In genomic region chr16:93832451-93833276, GRCm38 (mm10) we compare ENCODE assay signal across 8 mouse cellular contexts. TPM values are rescaled to one million over a fixed set of nuclear protein-coding genes. Genes with fewer than 3 reads are reported as not detected.
DNase-seq lines count a peak whose midpoint lies in the region; ATAC-seq and TF ChIP-seq lines count a peak whose summit lies in the region.

No protein-coding gene starts in this region.

- peak; percentile 46 for DNase-seq in retina, embryonic 14.5 days (ENCODE audit: low spot score)
- DNase-seq in retina, postnatal 1 day, result no peak
- peak; percentile 45 for DNase-seq in limb, embryonic 14.5 days (ENCODE audit: low spot score)

- WGBS in bone marrow, adult 2 months, result under 1% methylated on average over 64 of the region's 69 CpGs
- 2% methylated on average over 43 of the region's 69 CpGs for WGBS in forebrain, embryonic 13.5 days
- WGBS in hindbrain, embryonic 16.5 days, result under 1% methylated on average over 48 of the region's 69 CpGs
- WGBS in limb, embryonic 14.5 days, result 1% methylated on average over 46 of the region's 69 CpGs
- 2% methylated on average over 40 of the region's 69 CpGs for WGBS in midbrain, embryonic 13.5 days
- WGBS in stomach, embryonic 14.5 days, result under 1% methylated on average over 64 of the region's 69 CpGs

- peak overlapping the region; percentile 87 for H3K4me2 ChIP-seq in forebrain, embryonic 13.5 days
- H3K4me2 ChIP-seq in hindbrain, embryonic 16.5 days (ENCODE audit: low read length), result peak overlapping the region; percentile 92
- peak overlapping the region; percentile 76 for H3K4me2 ChIP-seq in limb, embryonic 14.5 days (replicated peaks; ENCODE audit: low read depth, low read length, severe bottlenecking)
- H3K4me2 ChIP-seq in midbrain, embryonic 13.5 days (replicated peaks), result peak overlapping the region; percentile 91
- H3K4me2 ChIP-seq in stomach, embryonic 14.5 days (replicated peaks; ENCODE audit: low read depth, low read length), result peak overlapping the region; percentile 57

- TF ChIP-seq POLR2A in bone marrow, adult 2 months (IDR thresholded peaks at IDR 0.05; ENCODE audit: borderline replicate concordance, control insufficient read depth, low read depth, low read length), result no peak
- TF ChIP-seq POLR2A in limb, embryonic 14.5 days (IDR thresholded peaks at IDR 0.05; ENCODE audit: borderline replicate concordance, extremely low read depth, insufficient read depth, insufficient read length), result no peak

- TF ChIP-seq CTCF in bone marrow, adult 2 months (IDR thresholded peaks at IDR 0.05; ENCODE audit: control insufficient read depth, insufficient read depth, low read length), result no peak

- H3K9me3 ChIP-seq in forebrain, embryonic 13.5 days (replicated peaks), result no peaks in the 10 kb centered on the region
- H3K9me3 ChIP-seq in hindbrain, embryonic 16.5 days (ENCODE audit: control insufficient read depth, low read length), result peaks cover 2% of the 10 kb centered on the region; the same call in 1 of the 2 replicates
- H3K9me3 ChIP-seq in limb, embryonic 14.5 days (ENCODE audit: control insufficient read depth, low read length), result no peaks in the 10 kb centered on the region
- H3K9me3 ChIP-seq in midbrain, embryonic 13.5 days, result no peaks in the 10 kb centered on the region
- H3K9me3 ChIP-seq in stomach, embryonic 14.5 days (ENCODE audit: control insufficient read depth, low read depth, low read length), result no peaks in the 10 kb centered on the region

- no peaks in the 10 kb centered on the region for H3K27me3 ChIP-seq in forebrain, embryonic 13.5 days
- H3K27me3 ChIP-seq in hindbrain, embryonic 16.5 days (replicated peaks; ENCODE audit: control insufficient read depth, insufficient read depth, low read length), result no peaks in the 10 kb centered on the region
- H3K27me3 ChIP-seq in limb, embryonic 14.5 days (ENCODE audit: control insufficient read depth, insufficient read depth, low read length), result no peaks in the 10 kb centered on the region
- H3K27me3 ChIP-seq in midbrain, embryonic 13.5 days, result 0 out of 2 replicates have a peak, but pooled peaks cover 3% of the 10 kb centered on the region
- no peaks in the 10 kb centered on the region for H3K27me3 ChIP-seq in stomach, embryonic 14.5 days (ENCODE audit: control insufficient read depth, insufficient read depth, low read length)

- peak overlapping the region; percentile 100 for H3K4me3 ChIP-seq in bone marrow, adult 2 months (replicated peaks; ENCODE audit: control insufficient read depth, low read depth, low read length)
- peak overlapping the region; percentile 96 for H3K4me3 ChIP-seq in forebrain, embryonic 13.5 days
- peak overlapping the region; percentile 98 for H3K4me3 ChIP-seq in hindbrain, embryonic 16.5 days (ENCODE audit: low read length)
- H3K4me3 ChIP-seq in limb, embryonic 14.5 days (replicated peaks; ENCODE audit: low read length), result peak overlapping the region; percentile 93
- peak overlapping the region; percentile 98 for H3K4me3 ChIP-seq in midbrain, embryonic 13.5 days (replicated peaks)
- peak overlapping the region; percentile 87 for H3K4me3 ChIP-seq in stomach, embryonic 14.5 days (ENCODE audit: low read depth, low read length)

- H3K9ac ChIP-seq in forebrain, embryonic 13.5 days, result peak overlapping the region; percentile 98
- peak overlapping the region; percentile 99 for H3K9ac ChIP-seq in hindbrain, embryonic 16.5 days (ENCODE audit: low read depth, low read length)
- peak overlapping the region; percentile 98 for H3K9ac ChIP-seq in limb, embryonic 14.5 days (ENCODE audit: low read depth, low read length, severe bottlenecking)
- peak overlapping the region; percentile 94 for H3K9ac ChIP-seq in midbrain, embryonic 13.5 days (replicated peaks)
- peak overlapping the region; percentile 93 for H3K9ac ChIP-seq in stomach, embryonic 14.5 days (replicated peaks; ENCODE audit: low read depth, low read length)

- H3K36me3 ChIP-seq in forebrain, embryonic 13.5 days (ENCODE audit: poor library complexity, severe bottlenecking), result peaks cover 5% of the 10 kb centered on the region; the same call in 1 of the 2 replicates
- H3K36me3 ChIP-seq in hindbrain, embryonic 16.5 days (ENCODE audit: control insufficient read depth, insufficient read depth, low read length), result no peaks in the 10 kb centered on the region
- H3K36me3 ChIP-seq in limb, embryonic 14.5 days (ENCODE audit: control insufficient read depth, insufficient read depth, low read length), result no peaks in the 10 kb centered on the region
- 0 out of 2 replicates have a peak, but pooled peaks cover 4% of the 10 kb centered on the region for H3K36me3 ChIP-seq in midbrain, embryonic 13.5 days
- no peaks in the 10 kb centered on the region for H3K36me3 ChIP-seq in stomach, embryonic 14.5 days (ENCODE audit: control insufficient read depth, insufficient read depth, low read length)

- peak; percentile 77 for ATAC-seq in forebrain, embryonic 13.5 days
- no peak; the same call in 1 of the 2 replicates for ATAC-seq in hindbrain, embryonic 16.5 days
- peak; percentile 58 for ATAC-seq in limb, embryonic 14.5 days (ENCODE audit: low FRiP score, low read depth)
- ATAC-seq in midbrain, embryonic 13.5 days, result peak; percentile 74
- peak; percentile 50; the same call in 1 of the 2 replicates for ATAC-seq in stomach, embryonic 14.5 days (ENCODE audit: insufficient number of reproducible peaks, insufficient read depth, low FRiP score, low read depth)

- H3K4me1 ChIP-seq in bone marrow, adult 2 months (ENCODE audit: control insufficient read depth, insufficient read depth, low read length), result peaks cover 8% of the 10 kb centered on the region
- peaks cover 18% of the 10 kb centered on the region for H3K4me1 ChIP-seq in forebrain, embryonic 13.5 days
- peaks cover 10% of the 10 kb centered on the region for H3K4me1 ChIP-seq in hindbrain, embryonic 16.5 days (ENCODE audit: control insufficient read depth, insufficient read depth, low read depth, low read length)
- peaks cover 6% of the 10 kb centered on the region for H3K4me1 ChIP-seq in limb, embryonic 14.5 days (ENCODE audit: control insufficient read depth, insufficient read depth, low read length)
- peaks cover 15% of the 10 kb centered on the region for H3K4me1 ChIP-seq in midbrain, embryonic 13.5 days (replicated peaks)
- H3K4me1 ChIP-seq in stomach, embryonic 14.5 days (ENCODE audit: control insufficient read depth, insufficient read depth, low read length), result peaks cover 9% of the 10 kb centered on the region

- H3K27ac ChIP-seq in bone marrow, adult 2 months (ENCODE audit: control insufficient read depth, insufficient read depth, low read depth, low read length, poor library complexity), result peak overlapping the region; percentile 99
- H3K27ac ChIP-seq in forebrain, embryonic 13.5 days, result peak overlapping the region; percentile 94
- peak overlapping the region; percentile 96 for H3K27ac ChIP-seq in hindbrain, embryonic 16.5 days (ENCODE audit: low read depth, low read length)
- H3K27ac ChIP-seq in limb, embryonic 14.5 days (replicated peaks; ENCODE audit: low read depth, low read length), result peak overlapping the region; percentile 94
- peak overlapping the region; percentile 94 for H3K27ac ChIP-seq in midbrain, embryonic 13.5 days
- peak overlapping the region; percentile 96 for H3K27ac ChIP-seq in stomach, embryonic 14.5 days (ENCODE audit: low read length)

RNA-seq across cellular contexts. Expression of gene Morc3, which starts 0.7 kb away (rescaled TPM):
- 26.5 and 34.2 TPM in 2 replicates for polyA plus RNA-seq in bone marrow, adult 2 months (2011; ENCODE audit: insufficient read depth, insufficient read length, low replicate concordance, missing spikeins)
- polyA plus RNA-seq in forebrain, embryonic 13.5 days (2015; fragmentation: Nextera tagmentation; extraction: Ambion mirVana), result 34.5 and 41.9 TPM in 2 replicates
- 28.7 and 29.8 TPM in 2 replicates for polyA plus RNA-seq in hindbrain, embryonic 16.5 days (2015; fragmentation: Nextera tagmentation; extraction: Ambion mirVana)
- polyA plus RNA-seq in limb, embryonic 14.5 days (2012; rRNA removed), result 26.4 and 32.5 TPM in 2 replicates
- polyA plus RNA-seq in limb, embryonic 14.5 days (2014; fragmentation: Nextera tagmentation; extraction: Ambion mirVana), result 29.3 and 32.0 TPM in 2 replicates
- polyA plus RNA-seq in midbrain, embryonic 13.5 days (2015; fragmentation: Nextera tagmentation; extraction: Ambion mirVana), result 32.7 and 39.2 TPM in 2 replicates
- 44.9 and 45.6 TPM in 2 replicates for polyA plus RNA-seq in stomach, embryonic 14.5 days (2014; fragmentation: Nextera tagmentation; extraction: Ambion mirVana)

RNA-seq across cellular contexts. Expression of gene Chaf1b, which starts 51.0 kb away (rescaled TPM):
- 22.1 and 39.4 TPM in 2 replicates for polyA plus RNA-seq in bone marrow, adult 2 months (2011; ENCODE audit: insufficient read depth, insufficient read length, low replicate concordance, missing spikeins)
- 70.0 and 74.4 TPM in 2 replicates for polyA plus RNA-seq in forebrain, embryonic 13.5 days (2015; fragmentation: Nextera tagmentation; extraction: Ambion mirVana)
- 17.9 and 20.0 TPM in 2 replicates for polyA plus RNA-seq in hindbrain, embryonic 16.5 days (2015; fragmentation: Nextera tagmentation; extraction: Ambion mirVana)
- polyA plus RNA-seq in limb, embryonic 14.5 days (2012; rRNA removed), result 43.2 and 44.4 TPM in 2 replicates
- 66.3 and 73.9 TPM in 2 replicates for polyA plus RNA-seq in limb, embryonic 14.5 days (2014; fragmentation: Nextera tagmentation; extraction: Ambion mirVana)
- polyA plus RNA-seq in midbrain, embryonic 13.5 days (2015; fragmentation: Nextera tagmentation; extraction: Ambion mirVana), result 32.3 and 34.3 TPM in 2 replicates
- polyA plus RNA-seq in stomach, embryonic 14.5 days (2014; fragmentation: Nextera tagmentation; extraction: Ambion mirVana), result 73.5 and 80.0 TPM in 2 replicates
